Mouse (Mus musculus) neutrophil, adult 59 days (primary cell): ENCODE measurements around the gene Six6. TPM values are rescaled to one million over a fixed set of nuclear protein-coding genes. Genes with fewer than 3 reads are reported as not detected.

Experiments used
- total RNA-seq, 2 experiments: library from RNA; stranded (reverse); gene quantifications; 1 replicate in 1 of 2; 2 replicates in 1 of 2; pipeline ENCODE4 v1.2.4; 2023

The Six6 gene
- not detected for total RNA-seq

GRCm38 (mm10) chr12:72939616-72940015, at the start of gene Six6:
TSS of gene Six6 (plus strand) at chr12:72939892.

GRCm38 (mm10) chr12:72940071-72940821, 554 bp downstream of the Six6 start, which contains the start of gene 4930447C04Rik:
TSS of gene 4930447C04Rik (minus strand) at chr12:72940774.

Other genes starting within 250 kb of the Six6 start
- gene Ppm1a, start 182.4 kb upstream of the Six6 start, total RNA-seq, result 100 to 1,000 TPM; 118 to 125 TPM
- gene 4930447C04Rik, start 882 bp downstream of the Six6 start, total RNA-seq, result under 1 TPM; 0.27 to 0.71 TPM
- not detected for gene Six1, start 114.0 kb downstream of the Six6 start, total RNA-seq
- under 1 TPM in 1 of 2 experiments, not detected in 1; 0.07 TPM for gene Six4, start 173.6 kb downstream of the Six6 start, total RNA-seq
- 1 to 10 TPM; 7.8 to 8.5 TPM for gene Mnat1, start 183.8 kb downstream of the Six6 start, total RNA-seq